Mouse (Mus musculus): ENCODE measurements around the gene Tnni2.

Gene Tnni2

DNA sequence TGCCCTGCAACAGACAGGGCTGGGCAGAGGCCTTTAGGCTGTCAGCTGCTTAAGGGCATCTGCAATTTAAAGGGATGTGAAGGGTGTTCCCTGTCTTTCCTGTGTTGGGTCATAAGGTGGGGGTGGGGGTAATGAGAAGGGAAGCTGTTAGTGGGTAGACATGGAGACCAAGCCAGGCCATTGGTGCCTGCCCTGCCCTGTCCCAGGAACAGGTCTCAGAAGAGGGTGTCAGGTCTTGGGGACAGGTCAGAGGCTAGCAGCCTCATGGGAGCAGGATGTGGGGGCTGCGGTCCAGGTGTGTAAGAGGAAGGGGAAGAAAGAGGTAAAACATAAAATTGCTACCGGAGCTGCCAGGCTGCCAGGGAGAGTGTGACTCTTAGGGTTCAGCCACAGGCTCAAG is 19.8 kb downstream of the Tnni2 start:
- DNase-seq = no peak

DNA sequence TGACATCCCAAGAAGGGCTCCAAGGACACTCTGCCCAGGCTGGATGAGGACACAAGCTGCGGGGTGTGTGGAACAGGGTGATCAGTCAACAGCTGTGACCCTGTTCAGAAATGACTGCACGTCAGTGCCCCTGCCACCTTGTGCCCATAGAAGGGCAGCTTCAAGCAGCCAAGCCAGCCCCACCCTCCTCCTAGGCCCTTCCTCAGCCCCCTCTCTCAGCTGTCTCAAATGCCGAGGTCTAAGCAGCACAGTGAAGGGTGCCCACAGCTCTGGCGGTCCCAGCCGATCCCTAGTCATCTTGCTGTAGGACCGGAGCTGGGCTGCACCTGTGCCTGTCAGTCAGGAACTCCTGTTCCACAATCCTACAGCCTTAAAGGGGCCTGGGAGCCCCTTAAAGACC is 20.6 kb downstream of the Tnni2 start:
- DNase-seq = no peak

DNA sequence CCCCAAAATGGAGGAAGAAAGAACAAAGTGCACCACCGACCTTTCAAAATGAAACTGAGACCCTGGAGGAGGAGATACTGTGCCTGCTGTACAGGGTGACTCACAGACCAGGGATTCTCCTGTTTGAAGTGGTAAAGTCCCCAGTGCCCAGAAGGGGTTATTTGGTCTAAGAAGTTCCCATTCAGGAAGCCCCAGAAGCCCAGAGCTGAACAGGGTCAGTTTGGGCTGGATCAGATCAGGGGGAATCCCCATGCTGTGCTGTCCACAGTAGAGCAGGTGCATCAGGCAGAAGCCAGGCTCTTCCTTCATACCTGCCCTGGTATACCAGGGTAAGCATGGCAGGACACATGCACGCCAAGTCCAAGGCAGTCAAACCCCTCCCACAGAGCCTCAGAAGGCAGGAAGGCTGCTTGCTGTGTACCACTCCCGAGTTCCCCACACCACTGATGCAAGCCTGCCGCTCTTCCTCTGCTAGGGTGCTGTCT is 21.0 kb downstream of the Tnni2 start:
- no peak for DNase-seq

DNA sequence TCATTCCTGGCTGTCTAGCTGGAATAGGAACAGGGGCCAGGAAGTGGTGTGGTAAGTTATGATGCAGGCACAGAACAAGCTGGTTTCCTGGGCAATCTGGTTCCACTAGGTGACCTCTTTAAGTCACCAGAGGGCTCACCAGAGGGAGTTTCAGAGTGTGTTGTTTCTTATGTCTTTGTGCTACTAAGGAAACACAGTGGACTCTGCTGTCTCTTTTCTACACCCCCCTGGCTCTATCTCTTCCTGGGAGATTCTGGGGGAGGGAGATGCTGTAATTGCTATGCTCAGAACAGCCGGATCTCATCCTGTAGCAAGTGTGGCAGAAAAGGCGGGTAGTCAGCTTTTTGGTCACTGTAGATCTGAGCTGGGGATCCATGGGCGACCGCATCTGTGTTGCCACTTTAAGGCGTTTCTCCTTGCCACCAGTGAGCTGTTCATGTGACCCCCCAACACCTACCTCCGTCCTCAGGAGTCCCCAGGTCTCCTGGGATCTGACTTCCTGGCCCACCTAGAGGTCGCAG is 28.6 kb downstream of the Tnni2 start:
- DNase-seq = no peak

DNA sequence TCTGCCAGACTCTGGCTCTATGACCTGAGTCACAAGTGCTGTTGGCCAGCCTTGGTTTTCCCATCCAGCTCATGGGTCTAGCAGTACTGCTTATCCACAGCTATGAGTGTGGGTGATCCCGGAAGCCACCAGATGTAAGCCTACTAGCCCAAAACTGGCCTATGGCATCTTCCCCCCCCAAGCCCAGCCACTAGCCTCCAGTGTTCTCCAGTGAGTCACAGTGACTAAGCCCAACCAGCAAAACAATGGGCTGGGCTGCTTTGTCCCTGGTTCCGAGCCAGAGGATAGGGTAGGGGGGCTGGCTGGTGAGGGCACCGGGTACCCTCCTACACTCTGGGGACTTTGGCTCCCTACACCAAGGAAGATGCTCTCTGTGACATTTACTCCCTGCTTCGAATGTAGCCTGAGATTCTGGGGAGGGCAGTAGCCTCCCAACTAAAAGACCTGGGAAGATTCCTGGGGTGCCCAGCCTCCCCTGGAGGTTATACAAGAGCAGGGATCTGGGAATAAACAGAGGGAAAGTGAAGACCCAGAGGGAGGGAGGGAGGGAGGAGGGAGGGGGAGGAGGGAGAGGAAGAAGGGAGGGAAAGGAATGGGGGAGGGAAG is 29.3 kb downstream of the Tnni2 start:
- DNase-seq = no peak

DNA sequence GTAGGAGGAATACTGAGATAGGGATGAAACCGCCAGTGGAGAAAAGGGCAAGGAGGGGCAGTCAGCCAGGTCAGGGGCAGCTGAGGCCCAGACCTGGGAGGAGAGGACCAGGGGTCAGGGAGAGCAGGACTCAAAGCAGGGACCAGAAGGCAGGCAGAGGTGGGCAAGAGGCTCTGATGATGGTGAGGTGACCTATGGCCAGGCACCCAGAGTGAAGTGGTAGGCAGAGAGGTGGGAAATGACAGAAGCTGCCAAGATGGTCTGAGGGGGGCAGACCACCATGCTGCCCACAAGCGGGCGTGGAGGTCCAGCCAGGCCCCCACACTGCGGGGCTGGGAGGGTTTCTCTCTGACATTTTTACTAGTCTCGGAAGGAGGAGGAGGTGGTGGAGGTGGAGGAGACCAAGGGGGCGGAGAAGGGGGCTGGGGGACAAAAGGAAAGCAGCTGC is 29.8 kb downstream of the Tnni2 start:
- no peak for DNase-seq

DNA sequence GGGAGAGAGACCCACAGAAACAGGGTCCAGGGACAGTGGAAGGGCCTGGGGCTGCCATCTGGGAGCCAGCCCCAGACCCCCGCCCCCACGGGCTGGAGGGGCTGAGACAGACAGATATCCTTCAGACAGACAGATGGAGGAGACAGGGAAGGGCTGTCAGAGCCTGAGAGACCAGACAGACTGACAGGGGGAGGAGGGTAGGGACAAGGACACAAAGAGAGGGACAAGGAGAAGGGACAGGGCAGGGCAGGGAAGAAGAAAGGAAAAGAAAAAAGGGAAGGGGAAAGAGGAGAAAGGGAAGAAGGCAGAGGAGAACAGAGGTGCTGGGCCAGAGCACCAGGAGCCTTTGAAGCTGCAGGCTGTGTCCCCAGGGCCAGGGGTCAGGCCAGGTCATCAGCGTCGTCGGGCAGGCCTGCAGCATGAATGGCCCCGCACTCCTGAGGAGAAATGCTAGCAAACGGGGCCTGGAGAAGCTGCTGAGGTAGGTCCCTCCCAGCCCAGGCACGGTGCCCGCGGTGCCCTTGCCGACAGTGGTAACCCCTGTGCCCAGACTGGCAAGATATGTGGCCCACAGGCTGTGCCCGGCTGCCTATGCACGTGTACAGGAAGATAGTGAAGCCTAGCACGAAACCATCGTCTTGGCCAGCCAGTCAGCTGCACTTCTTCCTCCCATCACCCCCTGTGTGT is 30.4 kb downstream of the Tnni2 start:
- no peak for DNase-seq

DNA sequence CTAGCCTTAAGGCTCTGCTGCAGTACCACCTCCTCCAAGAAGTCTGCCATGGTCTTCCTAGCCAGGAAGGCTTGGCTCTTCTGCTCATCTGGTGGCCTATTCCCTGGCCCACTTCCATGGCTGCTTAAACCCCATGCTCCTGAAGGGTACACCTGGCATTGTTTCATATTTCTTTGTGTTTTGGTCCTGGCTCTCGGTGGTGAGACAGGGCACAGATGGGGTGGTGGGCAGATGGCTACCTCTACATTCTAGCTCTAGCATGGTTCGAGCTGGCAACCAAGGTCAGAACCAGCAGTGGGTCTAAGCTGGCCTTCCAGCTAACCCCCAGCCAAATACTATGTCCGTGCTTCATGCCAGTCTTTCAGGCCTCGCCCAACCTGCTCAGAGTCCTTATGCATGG is 31.3 kb downstream of the Tnni2 start:
- no peak for DNase-seq

DNA sequence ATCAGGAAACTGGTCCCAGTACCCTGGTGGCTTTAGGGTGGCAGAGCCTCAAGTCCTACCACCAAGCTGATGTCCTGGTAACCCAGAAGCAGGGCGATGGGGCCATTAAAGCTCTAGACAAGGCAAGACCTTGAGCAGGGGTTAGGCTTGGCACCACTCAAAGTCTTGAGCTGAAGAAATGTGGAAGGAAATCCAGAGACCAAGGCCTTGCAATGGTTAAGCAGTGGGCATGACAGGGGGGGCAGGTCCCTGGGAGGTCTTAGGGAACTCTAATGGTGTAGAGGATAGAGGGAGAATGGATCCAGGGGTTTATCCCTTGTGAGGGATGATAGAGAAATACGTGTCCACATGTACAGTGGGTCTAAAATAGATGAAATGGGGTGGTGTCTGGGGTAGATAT is 31.9 kb downstream of the Tnni2 start:
- no peak for DNase-seq

DNA sequence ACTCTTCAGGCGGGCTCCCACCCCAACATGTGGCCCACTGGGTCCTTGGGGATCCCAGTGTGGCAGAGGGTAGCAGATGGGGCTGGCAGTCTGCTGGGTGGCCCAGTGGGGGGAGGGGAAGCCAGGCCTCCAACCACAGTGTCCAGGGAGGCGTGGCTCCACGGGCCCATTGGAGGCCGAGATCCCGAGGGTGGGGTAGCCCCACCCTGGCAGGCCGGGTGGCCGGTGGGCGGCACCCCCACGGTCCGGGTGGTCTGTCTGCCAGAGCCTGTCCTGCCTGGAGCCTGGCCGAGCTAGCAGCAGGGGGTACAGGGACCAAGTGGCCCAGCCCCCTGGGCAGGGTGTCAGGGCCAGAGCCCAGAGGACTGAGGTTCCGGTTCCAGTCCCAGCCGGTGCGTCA is 33.2 kb downstream of the Tnni2 start:
- DNase-seq = no peak

DNA sequence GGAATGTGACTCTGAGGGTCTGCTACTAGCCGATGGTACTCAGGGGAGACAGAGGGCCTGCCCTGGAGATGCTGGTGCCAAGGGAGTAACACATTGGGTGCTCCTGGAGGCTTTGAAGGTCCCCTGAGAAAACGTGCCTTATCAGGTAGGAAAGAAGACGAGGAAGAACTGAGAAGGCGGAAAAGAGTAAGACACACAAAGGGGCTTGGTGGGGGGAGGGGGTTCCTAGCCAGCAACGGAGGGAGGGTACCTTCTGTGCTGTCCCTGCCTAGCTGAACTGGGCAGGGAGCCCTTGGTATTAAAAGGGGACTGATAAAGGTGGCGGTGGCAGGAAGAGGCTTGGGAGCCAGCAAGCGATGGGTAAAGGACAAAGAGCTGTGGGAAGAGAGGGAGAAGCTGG is 34.0 kb downstream of the Tnni2 start:
- DNase-seq = no peak

DNA sequence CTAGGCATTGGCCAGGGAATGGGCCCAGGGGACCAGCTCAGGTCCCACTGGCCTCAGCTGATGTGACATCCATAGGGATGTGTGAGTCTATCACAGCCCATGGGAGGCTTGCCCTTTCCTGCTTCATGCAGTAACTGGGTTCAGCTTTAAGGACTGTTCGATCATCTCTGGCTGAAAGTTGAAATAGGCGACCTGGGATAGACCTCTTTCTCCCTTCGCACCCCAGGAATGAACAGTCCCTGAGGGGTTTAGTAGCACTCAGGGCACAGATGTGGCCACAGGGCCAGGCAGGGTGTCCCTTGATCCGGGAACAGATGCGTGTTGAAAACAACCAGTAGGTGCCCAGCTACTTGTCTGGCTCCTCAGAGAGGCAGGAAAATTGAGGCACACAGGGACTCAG is 34.7 kb downstream of the Tnni2 start:
- no peak for DNase-seq

DNA sequence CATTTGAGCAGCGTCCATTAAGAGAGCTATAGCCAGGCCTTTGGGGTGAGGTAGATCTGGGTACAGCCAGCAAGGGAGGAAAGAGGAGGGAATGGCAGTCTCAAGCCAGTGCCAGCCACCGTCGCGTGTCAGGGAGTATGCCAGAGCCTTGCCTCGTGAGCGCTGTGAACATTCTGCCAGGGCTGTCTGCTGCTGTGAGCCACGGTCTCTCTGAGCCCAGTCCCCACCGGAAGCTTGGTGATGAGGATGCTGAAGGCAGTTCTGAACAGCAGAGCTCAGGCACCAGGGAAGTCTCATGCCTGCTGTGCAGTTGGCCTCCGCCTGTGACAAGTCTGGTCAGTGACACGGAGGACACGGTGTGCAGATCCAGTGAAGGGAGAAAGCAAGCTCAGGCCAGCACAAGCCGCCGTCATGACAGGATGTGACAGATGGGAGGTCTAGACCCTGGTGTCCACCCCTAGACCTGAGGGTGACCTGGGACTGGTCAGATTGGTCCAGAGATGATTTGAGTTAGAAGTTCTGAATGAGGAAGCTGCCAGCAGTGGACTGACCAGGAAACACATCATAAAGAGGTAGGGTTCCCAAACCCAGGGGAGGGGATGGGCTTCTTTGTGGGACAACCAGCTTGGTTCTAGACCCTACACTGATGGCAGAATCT is 35.3 kb downstream of the Tnni2 start:
- DNase-seq = no peak

DNA sequence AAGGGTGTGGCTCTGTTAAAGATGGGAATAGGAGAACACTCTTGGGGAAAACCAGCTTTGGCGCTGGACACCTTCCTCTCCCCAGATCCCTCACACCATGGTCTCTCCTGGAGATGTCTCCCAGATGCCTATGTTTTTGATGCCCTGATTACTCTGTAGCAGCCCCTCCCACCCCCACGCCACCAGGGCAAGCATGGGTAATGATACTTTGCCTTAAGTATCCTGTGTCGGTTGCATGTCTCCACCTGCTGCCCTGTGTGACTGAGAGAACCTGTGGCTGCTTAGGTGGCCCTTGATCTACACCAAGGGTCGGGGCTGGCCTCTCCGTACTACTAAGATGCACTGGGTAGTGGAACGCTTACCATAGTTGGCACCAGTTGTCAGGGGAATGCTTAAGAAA is 36.4 kb downstream of the Tnni2 start:
- DNase-seq = no peak

DNA sequence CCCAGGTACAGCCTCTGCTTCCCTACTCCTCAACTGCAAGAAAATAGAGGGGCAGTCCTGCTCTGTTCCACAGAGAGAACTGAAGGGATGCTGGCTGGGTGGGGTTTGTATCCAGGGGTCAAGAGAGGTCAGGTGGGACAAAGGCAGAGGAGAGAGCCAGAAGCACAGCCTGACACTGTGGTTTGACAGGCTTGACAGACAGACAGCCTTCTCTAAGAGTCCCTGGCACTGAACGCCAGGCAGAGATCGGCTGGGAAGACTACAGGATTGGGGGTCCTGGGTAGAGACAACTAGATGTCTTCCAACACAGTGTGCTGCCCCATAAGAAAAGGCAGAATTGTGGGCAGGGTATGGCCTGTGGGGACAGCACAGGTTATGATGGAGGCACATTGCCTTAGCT is 37.0 kb downstream of the Tnni2 start:
- no peak for DNase-seq

DNA sequence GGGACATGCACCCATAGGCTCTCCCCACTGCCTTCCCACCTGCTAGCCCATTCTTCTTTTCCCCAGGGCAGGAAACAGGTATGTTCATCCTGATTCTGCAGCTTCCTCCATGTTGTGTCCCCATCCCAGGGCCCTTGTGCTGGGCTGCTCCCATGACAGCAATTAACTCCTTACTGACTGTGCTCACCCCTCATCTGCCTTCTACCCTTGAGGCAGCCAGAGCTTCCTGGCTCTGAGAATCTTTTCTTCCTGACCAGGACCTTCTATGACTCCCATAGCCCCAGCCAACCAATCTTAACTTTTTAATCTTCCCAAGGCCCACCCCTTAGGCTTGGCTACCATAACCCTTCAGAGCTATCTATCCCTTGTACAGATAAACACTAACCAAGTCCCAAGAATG is 37.7 kb downstream of the Tnni2 start:
- no peak for DNase-seq

DNA sequence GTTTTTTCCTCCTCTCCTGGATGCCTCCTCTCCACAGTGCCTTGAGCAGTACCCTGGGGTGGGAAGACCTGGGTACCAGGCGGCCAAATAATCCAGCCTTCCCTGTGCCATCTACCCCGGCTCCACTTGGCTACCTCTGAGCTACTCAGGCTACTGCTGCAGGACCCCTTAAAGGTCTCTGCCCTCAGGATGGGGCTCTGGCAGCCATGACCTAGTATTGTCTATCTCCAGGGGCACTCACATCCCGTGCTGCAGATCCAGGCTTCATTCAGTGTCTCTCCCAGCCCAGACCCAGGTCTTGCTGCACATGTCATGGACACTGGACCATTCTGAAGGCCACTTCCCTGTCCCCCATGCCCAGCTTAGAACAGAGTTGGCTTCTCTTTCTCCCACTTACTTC is 38.3 kb downstream of the Tnni2 start:
- DNase-seq = no peak

DNA sequence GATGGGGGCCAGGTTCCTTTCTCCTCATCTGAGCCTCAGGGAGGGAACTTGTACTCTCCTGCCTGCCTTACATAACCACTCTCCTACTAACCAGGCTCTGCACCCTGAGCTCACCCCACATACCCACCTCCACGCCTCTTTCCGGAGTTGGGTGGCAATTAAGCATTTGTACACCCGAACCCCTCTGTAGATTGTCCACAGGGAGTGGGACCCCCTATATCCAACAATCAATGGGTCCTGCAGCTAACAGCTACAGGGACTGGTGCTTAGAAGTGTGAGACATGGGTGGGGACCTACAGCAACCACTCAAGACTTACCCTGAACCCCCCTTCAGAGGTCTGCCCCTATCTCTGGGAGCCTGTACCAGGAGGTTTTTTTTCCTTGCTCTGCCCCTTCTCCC is 39.1 kb downstream of the Tnni2 start:
- no peak for DNase-seq

DNA sequence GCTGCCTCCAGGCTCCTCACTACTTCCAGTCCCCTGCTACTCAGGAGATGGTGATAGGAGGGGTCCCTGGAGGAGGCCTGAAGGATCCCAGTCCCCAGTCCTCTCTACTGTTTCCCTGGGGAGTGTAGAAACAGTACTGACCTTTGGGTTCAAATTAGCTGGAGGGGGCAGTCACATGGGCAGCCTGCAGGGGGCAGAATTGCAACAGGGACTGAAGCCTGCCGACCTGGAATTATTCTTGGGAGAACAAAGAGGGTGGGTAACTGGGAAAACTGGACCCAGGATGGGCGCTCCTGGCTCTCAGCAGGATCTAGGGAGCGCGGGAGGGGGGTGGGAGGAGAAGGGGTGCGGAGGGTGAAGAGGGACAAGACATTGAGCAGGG is 39.6 kb downstream of the Tnni2 start:
- peak; percentile 26 for DNase-seq

DNA sequence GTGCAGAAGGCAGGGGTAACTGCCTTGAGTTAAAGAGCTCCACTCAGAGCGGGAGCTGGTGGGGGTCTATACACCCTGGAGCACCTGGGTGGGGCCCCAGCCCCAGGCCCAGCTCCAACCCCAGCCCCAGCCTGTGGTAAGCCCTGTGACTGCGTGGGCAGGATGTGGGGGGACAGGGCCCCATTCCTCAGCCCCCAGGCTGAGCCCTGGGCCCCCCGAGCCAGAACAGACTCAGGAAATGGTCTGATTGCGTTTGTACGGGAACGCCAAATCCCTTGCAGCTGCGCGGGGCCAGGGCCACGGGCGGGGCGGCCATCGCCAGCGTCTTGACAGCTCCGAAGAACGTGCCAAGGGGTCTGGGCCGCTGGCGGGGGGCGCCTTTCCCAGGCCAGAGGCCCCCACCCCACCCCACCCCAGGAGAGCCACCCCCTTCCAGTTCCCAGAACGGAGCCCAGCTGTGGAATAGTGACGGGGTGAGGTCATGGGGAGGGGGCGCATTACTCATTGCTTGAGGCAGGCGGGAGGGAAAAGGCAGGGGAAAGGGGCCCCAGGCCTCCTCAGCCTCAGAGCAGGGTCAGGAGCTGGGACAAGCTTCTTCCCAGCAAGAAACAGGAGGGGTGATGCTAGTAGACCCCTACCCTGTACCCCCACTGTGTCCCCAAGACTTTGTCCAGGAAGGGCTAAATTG is 40.1 kb downstream of the Tnni2 start:
- DNase-seq = no peak

DNA sequence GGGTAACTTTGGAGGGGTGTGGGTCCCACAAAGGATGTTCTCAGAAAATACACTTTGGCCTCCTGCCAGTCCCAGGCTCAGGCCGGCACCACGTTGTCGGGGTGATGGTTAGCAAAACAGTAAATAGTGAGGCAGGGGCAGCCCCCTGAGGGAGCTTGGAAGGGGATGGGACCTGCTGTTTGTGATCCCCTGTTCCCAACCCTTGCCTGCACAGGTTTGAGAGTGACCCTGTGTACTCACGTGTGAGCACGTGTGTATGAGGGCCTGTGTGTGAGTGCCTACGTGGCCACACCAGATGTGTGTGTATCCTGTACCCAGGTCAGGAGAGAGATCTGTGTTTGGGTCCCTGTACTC is 40.6 kb downstream of the Tnni2 start:
- DNase-seq = no peak

DNA sequence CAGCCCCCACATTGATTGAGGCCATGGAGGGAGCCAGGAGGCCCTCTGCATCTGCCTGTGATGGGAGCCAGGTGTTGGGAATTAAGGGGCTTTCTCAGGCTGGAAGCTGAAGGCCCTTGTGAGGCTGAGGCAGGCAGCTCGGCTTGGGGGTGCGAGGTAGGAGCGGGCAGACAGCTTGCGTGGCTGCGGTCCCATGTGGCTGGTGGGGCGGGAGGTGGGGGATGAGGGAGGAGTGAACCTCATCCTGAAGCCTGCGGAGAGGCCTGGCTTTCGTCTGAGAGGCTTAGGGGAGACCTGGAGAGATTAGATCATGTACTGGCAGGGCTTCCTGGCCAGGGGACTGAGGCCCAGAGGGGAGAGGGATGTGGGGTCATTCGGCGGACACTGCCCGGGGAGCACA is 41.5 kb downstream of the Tnni2 start:
- no peak for DNase-seq

DNA sequence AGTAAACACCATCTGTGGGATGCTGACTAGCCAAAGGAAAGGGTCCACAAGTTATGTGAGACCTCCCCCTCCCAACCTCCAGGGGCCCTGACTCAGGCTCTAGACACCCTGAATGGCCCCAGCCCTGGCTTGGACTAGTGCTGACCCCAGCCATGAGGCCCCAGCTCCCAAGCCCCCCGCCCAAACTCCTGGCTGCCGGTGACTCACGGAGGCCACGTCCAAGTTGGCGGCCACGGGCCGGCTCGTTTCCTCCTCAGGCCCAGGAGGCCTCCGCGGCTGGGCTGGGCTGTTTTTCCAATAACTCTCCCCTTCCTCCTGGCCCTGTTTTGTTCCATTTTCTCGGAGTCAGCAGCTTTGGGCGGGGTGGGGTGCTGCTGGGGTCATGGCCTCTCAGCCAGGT is 43.2 kb downstream of the Tnni2 start:
- DNase-seq = no peak

DNA sequence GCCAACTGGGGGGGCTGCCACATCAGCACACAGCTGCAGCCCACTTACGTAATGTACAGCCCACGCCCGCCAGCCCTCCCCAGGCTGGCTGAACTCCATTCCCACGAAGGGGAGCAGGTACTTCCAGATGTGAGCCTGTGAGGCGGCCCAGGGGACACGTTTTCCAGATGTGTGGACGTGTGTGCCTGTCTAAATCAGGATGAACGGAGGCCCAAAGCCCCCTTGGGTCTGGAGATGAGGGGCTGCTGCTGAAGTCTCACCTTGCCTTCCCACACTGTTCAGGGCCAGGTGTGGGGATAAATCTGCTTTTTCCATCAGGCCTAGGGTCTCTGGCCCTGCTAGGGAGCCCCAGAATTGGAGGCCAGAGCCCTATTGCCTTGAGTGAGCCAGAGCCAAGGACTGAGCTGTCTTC is 45.1 kb downstream of the Tnni2 start:
- DNase-seq = no peak
